Mouse (Mus musculus): ENCODE data around the gene Map7. TPM values are rescaled to one million over a fixed set of nuclear protein-coding genes. Genes with fewer than 3 reads are reported as not detected.
A peak's percentile ranks its signal among the peaks of the same experiment; 100 is the strongest.

Map7 gene
- polyA plus RNA-seq, 1 experiment from 2014 or later, result 19.4 TPM

GRCm38 (mm10) chr10:20121981-20122380, 26.3 kb upstream of the Map7 start:
- Histone ChIP-seq H3K36me3 (ENCODE audit: control insufficient read depth, insufficient read depth, low read length) (0 out of 2 replicates have a peak, but pooled peaks cover 2% of the 10 kb centered on the region), H3K4me1 (ENCODE audit: control insufficient read depth, insufficient read depth, low read length) (no peaks in the 10 kb centered on the region), H3K9me3 (replicated peaks; ENCODE audit: control insufficient read depth, low read length) (no peaks in the 10 kb centered on the region), H3K4me2 (ENCODE audit: low read depth, low read length) (no peak overlapping the region), H3K27ac (ENCODE audit: low read length) (no peak overlapping the region), H3K9ac (ENCODE audit: low read length) (no peak overlapping the region), H3K27me3 (ENCODE audit: control insufficient read depth, insufficient read depth, low read length) (no peaks in the 10 kb centered on the region), H3K4me3 (replicated peaks; ENCODE audit: low read length) (no peak overlapping the region)
- 86% methylated on average over 4 of the region's 4 CpGs for WGBS
- ATAC-seq (ENCODE audit: insufficient read depth, low FRiP score), result no peak

GRCm38 (mm10) chr10:20123401-20123800, 24.9 kb upstream of the Map7 start:
- Histone ChIP-seq H3K27ac (ENCODE audit: low read length) (no peak overlapping the region), H3K36me3 (ENCODE audit: control insufficient read depth, insufficient read depth, low read length) (no peaks in the 10 kb centered on the region), H3K9me3 (replicated peaks; ENCODE audit: control insufficient read depth, low read length) (no peaks in the 10 kb centered on the region), H3K9ac (ENCODE audit: low read length) (no peak overlapping the region), H3K4me2 (ENCODE audit: low read depth, low read length) (no peak overlapping the region), H3K4me3 (replicated peaks; ENCODE audit: low read length) (no peak overlapping the region), H3K27me3 (ENCODE audit: control insufficient read depth, insufficient read depth, low read length) (no peaks in the 10 kb centered on the region), H3K4me1 (ENCODE audit: control insufficient read depth, insufficient read depth, low read length) (no peaks in the 10 kb centered on the region)
- ATAC-seq (ENCODE audit: insufficient read depth, low FRiP score), result peak; percentile 9; the same call in 1 of the 2 replicates
- 48% methylated on average over 9 of the region's 9 CpGs for WGBS

DNA sequence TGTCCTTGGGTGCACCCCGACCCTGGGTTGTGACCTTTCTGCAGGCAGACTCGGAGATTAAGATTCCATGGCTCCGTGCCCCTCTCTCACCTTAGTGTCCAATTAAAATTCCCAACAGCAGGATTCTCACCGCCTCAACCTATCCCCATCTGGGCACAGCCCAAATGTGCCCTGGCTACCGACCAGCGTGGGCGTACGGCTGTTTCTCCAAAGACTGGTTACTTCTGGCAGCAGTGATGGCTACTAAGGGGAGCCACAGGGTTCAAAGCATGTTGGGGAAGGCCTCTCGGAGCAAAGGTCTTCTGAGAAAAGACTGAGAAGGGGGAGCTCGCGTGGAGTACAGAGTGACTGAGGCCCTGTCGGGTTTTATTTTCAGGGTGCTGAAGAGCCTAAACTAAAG, 23.7 kb upstream of the Map7 start:
- Histone ChIP-seq H3K4me2 (ENCODE audit: low read depth, low read length) (no peak overlapping the region), H3K36me3 (ENCODE audit: control insufficient read depth, insufficient read depth, low read length) (no peaks in the 10 kb centered on the region), H3K27me3 (ENCODE audit: control insufficient read depth, insufficient read depth, low read length) (no peaks in the 10 kb centered on the region), H3K27ac (ENCODE audit: low read length) (no peak overlapping the region), H3K4me3 (replicated peaks; ENCODE audit: low read length) (no peak overlapping the region), H3K4me1 (ENCODE audit: control insufficient read depth, insufficient read depth, low read length) (no peaks in the 10 kb centered on the region), H3K9me3 (replicated peaks; ENCODE audit: control insufficient read depth, low read length) (no peaks in the 10 kb centered on the region), H3K9ac (ENCODE audit: low read length) (no peak overlapping the region)
- no peak for ATAC-seq (ENCODE audit: insufficient read depth, low FRiP score)
- 85% methylated on average over 12 of the region's 12 CpGs for WGBS

DNA sequence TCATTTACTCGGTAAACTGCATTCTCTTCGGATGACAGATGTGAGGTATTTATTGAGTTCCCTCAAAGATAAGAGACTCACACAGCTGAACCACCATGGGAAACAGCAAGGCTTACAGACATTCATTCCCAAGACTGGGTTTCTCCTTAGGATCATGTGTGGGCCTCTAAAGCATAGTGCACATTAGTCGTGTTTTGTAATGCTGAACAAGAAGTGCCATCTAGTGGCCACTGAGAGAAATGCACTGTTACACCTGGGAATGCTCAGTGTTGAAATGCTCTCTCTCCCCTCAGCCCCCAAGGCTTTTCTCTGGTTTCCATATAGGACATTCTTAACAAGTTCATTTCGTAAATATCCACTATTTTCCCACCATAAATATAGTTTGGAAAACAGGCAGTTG, 23.0 kb upstream of the Map7 start:
- WGBS, result 38% methylated on average over 4 of the region's 4 CpGs
- peak; percentile 67; the same call in 1 of the 2 replicates for ATAC-seq (ENCODE audit: insufficient read depth, low FRiP score)

GRCm38 (mm10) chr10:20132933-20133652, 15.2 kb upstream of the Map7 start:
- no peak overlapping the region for H3K4me3 ChIP-seq (replicated peaks; ENCODE audit: low read length)
- WGBS, result 75% methylated on average over 12 of the region's 12 CpGs
- H3K9me3 ChIP-seq (replicated peaks; ENCODE audit: control insufficient read depth, low read length), result no peaks in the 10 kb centered on the region
- no peaks in the 10 kb centered on the region for H3K36me3 ChIP-seq (ENCODE audit: control insufficient read depth, insufficient read depth, low read length)
- no peak for ATAC-seq (ENCODE audit: insufficient read depth, low FRiP score)
- H3K27me3 ChIP-seq (ENCODE audit: control insufficient read depth, insufficient read depth, low read length), result no peaks in the 10 kb centered on the region
- no peak overlapping the region for H3K9ac ChIP-seq (ENCODE audit: low read length)
- no peak overlapping the region for H3K4me2 ChIP-seq (ENCODE audit: low read depth, low read length)
- no peak overlapping the region for H3K27ac ChIP-seq (ENCODE audit: low read length)
- no peaks in the 10 kb centered on the region for H3K4me1 ChIP-seq (ENCODE audit: control insufficient read depth, insufficient read depth, low read length)

More for the DNA sequence above, 23.0 kb upstream of the Map7 start:
- no peak overlapping the region for H3K27ac ChIP-seq (ENCODE audit: low read length)
- no peak overlapping the region for H3K4me2 ChIP-seq (ENCODE audit: low read depth, low read length)
- no peaks in the 10 kb centered on the region for H3K9me3 ChIP-seq (replicated peaks; ENCODE audit: control insufficient read depth, low read length)
- no peak overlapping the region for H3K9ac ChIP-seq (ENCODE audit: low read length)
- no peaks in the 10 kb centered on the region for H3K4me1 ChIP-seq (ENCODE audit: control insufficient read depth, insufficient read depth, low read length)
- no peaks in the 10 kb centered on the region for H3K36me3 ChIP-seq (ENCODE audit: control insufficient read depth, insufficient read depth, low read length)
- no peak overlapping the region for H3K4me3 ChIP-seq (replicated peaks; ENCODE audit: low read length)
- no peaks in the 10 kb centered on the region for H3K27me3 ChIP-seq (ENCODE audit: control insufficient read depth, insufficient read depth, low read length)

DNA sequence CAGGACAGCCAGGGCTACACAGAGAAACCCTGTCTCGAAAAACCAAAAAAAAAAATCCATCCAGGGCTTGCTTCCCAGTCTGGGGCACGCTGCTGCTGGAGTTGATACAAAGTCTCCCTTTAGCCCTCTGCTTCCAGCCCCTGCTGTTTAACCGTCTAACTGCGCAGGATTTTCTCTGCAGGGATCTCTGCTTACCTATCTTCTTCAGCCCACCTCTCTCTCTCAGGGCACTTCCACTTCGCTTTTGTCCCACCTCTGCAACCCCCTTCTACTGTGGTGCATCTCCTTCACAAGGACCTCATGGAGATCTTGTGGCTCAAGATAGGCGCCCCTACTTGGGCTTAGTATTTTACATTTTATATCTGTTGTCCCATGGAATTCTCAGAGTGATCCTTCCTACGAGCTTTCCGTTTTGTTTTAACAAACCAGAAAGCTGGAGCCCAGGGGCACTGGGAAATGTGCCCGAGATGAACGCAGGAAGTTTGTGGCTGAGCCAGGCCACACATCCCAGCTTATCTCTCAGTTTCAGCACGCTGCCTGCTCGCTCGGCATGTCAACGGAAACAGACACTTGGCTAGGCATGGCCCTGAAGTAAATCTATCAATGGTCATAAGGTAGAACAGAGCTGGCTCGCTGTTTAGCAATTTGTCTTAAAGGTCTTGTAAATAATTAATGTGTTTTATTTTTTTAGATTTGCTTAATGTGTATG, 12.8 kb upstream of the Map7 start:
- no peaks in the 10 kb centered on the region for H3K27me3 ChIP-seq (ENCODE audit: control insufficient read depth, insufficient read depth, low read length)
- H3K36me3 ChIP-seq (ENCODE audit: control insufficient read depth, insufficient read depth, low read length), result no peaks in the 10 kb centered on the region
- no peak overlapping the region for H3K4me3 ChIP-seq (replicated peaks; ENCODE audit: low read length)
- H3K27ac ChIP-seq (ENCODE audit: low read length), result no peak overlapping the region
- H3K4me2 ChIP-seq (ENCODE audit: low read depth, low read length), result no peak overlapping the region
- H3K9ac ChIP-seq (ENCODE audit: low read length), result no peak overlapping the region
- H3K9me3 ChIP-seq (replicated peaks; ENCODE audit: control insufficient read depth, low read length), result no peaks in the 10 kb centered on the region
- WGBS, result 78% methylated on average over 15 of the region's 15 CpGs
- ATAC-seq (ENCODE audit: insufficient read depth, low FRiP score), result no peak
- no peaks in the 10 kb centered on the region for H3K4me1 ChIP-seq (ENCODE audit: control insufficient read depth, insufficient read depth, low read length)

DNA sequence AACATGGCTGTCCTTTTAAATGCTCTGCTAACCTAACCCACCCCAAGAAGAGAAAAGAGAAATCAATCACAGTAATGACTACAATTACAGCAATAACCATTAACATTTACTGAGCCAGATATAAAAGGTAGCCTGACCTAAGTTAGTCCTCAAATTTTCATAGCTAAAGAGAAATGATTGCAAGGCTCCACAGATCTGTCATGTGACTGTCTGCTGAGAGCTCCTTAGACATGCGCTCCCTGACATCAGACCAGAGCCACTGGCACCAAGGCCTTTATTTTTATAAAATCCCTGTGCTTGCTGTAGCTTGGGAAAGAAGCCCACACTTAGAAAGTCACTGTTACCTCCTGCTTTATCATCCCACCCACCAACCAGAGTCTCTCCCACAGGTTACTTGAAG, 11.8 kb upstream of the Map7 start:
- no peaks in the 10 kb centered on the region for H3K4me1 ChIP-seq (ENCODE audit: control insufficient read depth, insufficient read depth, low read length)
- WGBS, result 91% methylated on average over 1 of the region's 1 CpGs
- H3K4me2 ChIP-seq (ENCODE audit: low read depth, low read length), result no peak overlapping the region
- H3K9ac ChIP-seq (ENCODE audit: low read length), result no peak overlapping the region
- no peak overlapping the region for H3K4me3 ChIP-seq (replicated peaks; ENCODE audit: low read length)
- H3K27me3 ChIP-seq (ENCODE audit: control insufficient read depth, insufficient read depth, low read length), result no peaks in the 10 kb centered on the region
- no peaks in the 10 kb centered on the region for H3K36me3 ChIP-seq (ENCODE audit: control insufficient read depth, insufficient read depth, low read length)
- no peak for ATAC-seq (ENCODE audit: insufficient read depth, low FRiP score)
- H3K27ac ChIP-seq (ENCODE audit: low read length), result no peak overlapping the region
- H3K9me3 ChIP-seq (replicated peaks; ENCODE audit: control insufficient read depth, low read length), result no peaks in the 10 kb centered on the region

GRCm38 (mm10) chr10:20141376-20141775, 6.9 kb upstream of the Map7 start:
- Histone ChIP-seq H3K27ac (ENCODE audit: low read length) (no peak overlapping the region), H3K4me1 (ENCODE audit: control insufficient read depth, insufficient read depth, low read length) (no peaks in the 10 kb centered on the region), H3K4me3 (replicated peaks; ENCODE audit: low read length) (no peak overlapping the region), H3K9me3 (replicated peaks; ENCODE audit: control insufficient read depth, low read length) (no peaks in the 10 kb centered on the region), H3K27me3 (ENCODE audit: control insufficient read depth, insufficient read depth, low read length) (peaks cover under 1% of the 10 kb centered on the region; the same call in 1 of the 2 replicates), H3K36me3 (ENCODE audit: control insufficient read depth, insufficient read depth, low read length) (no peaks in the 10 kb centered on the region), H3K9ac (ENCODE audit: low read length) (no peak overlapping the region), H3K4me2 (ENCODE audit: low read depth, low read length) (no peak overlapping the region)
- WGBS, result 52% methylated on average over 17 of the region's 17 CpGs
- no peak for ATAC-seq (ENCODE audit: insufficient read depth, low FRiP score)

- H3K9me3 ChIP-seq (replicated peaks; ENCODE audit: control insufficient read depth, low read length), result no peaks in the 10 kb centered on the region
- H3K27me3 ChIP-seq (ENCODE audit: control insufficient read depth, insufficient read depth, low read length), result peaks cover 14% of the 10 kb centered on the region
- H3K4me2 ChIP-seq (ENCODE audit: low read depth, low read length), result peak overlapping the region; percentile 87
- under 1% methylated on average over 57 of the region's 58 CpGs for WGBS
- H3K36me3 ChIP-seq (ENCODE audit: control insufficient read depth, insufficient read depth, low read length), result no peaks in the 10 kb centered on the region
- H3K27ac ChIP-seq (ENCODE audit: low read length), result peak overlapping the region; percentile 37
- H3K4me3 ChIP-seq (replicated peaks; ENCODE audit: low read length), result peak overlapping the region; percentile 78
- ATAC-seq (ENCODE audit: insufficient read depth, low FRiP score), result peak; percentile 93
- H3K9ac ChIP-seq (ENCODE audit: low read length), result peak overlapping the region; percentile 92
- 0 out of 2 replicates have a peak, but pooled peaks cover 10% of the 10 kb centered on the region for H3K4me1 ChIP-seq (ENCODE audit: control insufficient read depth, insufficient read depth, low read length)
Measured at GRCm38 (mm10) chr10:20148773-20149120, 476 bp downstream of the Map7 start.

All from stomach, embryonic 16.5 days (tissue).